Mouse (Mus musculus) thymus, postnatal 25 days (tissue): Measurements from ENCODE around the gene Ebf1.

ENCODE experiments used
- DNase-seq: peaks from one replicate; pipeline ENCODE4 v3.0.0; 2022

Gene Ebf1

DNA sequence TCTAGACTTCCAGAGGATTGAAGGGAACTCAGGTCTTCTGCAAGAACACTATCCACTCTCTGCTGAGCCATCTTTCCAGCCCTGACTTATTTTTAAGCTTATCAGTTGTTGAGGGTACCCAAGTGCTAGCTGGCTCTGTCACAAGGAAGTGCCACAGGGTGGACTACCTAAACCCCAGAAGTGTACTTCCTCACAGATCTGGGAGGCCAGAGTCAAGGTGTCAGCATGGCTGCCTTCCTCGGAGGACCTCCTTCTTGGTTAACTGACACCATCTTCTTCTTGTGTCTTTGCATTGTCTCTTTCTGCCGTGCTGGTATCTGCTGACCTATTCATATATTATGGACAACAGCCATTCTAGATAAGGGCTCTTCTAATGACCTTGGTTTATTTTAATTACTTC is 89.3 kb downstream of the Ebf1 start:
- DNase-seq: no peak

DNA sequence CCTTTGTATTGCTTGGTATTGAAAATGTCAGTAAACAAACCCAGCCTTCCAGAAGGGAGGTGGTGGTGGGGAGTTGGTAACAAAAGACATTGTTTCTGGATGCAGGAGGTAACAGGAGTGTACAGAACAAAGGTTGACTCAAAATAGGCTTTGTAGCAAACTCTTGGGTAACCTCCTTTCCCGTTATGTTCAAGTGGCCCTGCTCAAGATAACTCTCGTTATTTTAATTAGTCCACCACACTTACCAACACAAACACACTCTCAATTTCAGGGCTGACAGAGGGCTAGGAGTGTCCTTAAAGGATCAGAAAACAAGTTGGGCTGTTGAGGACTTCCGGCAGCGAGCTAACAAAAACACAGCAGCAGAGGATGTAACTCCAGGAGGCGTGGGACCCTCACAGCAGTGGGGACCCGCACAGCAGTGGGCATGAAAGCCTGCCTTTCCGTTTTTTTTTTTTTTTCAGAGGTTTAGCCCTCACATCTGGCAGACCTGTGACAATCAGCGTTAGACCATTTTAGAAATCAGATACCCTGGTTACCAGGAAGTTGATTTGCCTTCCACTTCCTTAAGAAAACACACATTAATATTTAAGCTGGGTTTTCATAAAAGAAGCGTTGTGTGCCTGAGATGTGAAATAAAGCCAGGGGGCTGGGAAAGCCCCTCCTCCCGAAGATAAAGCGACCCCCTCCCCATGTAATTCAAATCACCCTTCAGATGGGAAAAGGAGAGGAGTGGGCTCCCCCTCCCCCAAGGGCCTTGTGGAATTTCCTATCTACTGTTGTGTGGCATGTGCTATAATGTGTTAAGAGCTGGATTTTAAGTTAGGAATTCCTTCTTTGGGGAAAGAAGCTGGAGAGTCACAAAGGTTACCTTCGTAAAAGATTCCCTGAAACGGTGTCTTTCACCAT is 90.5 kb downstream of the Ebf1 start:
- peak; percentile 6 for DNase-seq

DNA sequence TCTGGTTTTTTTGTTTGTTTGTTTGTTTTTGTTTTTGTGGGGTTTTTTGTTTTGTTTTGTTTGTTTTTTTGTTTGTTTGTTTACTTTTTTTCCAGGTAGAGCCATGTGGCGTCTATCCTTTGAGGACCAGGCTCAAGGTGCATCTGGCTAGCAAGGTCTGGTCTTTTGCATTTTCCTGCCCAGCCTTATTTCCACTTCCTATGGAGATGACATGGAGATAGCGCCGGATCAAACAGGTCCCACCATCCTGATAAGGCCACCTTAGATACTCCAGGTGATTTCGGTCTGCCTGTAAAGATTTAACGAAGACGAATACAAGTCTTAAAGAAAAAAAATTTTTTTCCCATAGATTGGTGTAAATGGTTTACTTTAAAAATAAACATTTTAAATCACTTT is 91.2 kb downstream of the Ebf1 start:
- DNase-seq: no peak

DNA sequence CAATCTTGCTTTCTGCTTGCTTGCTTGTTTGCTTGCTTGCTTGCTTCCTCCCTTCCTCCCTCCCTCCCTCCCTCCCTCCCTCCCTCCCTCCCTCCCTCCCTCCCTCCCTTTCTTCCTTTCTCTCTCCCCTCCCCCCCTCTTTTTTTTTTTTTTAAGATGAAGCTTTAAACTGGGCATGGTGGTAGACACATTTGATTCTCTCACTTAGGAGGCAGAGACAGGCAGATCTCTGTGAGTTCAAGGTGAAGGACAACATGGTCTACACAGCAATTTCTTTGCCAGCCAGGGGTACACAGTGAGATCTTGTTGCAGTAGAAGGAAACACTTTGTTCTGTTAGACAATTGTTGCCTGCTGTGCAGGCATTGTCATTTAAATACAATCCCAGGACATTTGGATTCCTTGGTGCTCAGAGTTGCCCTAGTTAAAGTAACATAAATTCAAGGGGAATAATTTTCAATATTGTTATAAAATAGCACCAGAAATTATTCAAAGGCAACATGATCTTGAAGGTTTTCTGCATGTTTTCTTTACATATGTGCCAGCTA is 92.0 kb downstream of the Ebf1 start:
- no peak for DNase-seq

- DNase-seq: no peak
Measured at GRCm38 (mm10) chr11:44709869-44710460, 92.8 kb downstream of the Ebf1 start.

GRCm38 (mm10) chr11:44710861-44711260 is 93.7 kb downstream of the Ebf1 start:
- no peak for DNase-seq

DNA sequence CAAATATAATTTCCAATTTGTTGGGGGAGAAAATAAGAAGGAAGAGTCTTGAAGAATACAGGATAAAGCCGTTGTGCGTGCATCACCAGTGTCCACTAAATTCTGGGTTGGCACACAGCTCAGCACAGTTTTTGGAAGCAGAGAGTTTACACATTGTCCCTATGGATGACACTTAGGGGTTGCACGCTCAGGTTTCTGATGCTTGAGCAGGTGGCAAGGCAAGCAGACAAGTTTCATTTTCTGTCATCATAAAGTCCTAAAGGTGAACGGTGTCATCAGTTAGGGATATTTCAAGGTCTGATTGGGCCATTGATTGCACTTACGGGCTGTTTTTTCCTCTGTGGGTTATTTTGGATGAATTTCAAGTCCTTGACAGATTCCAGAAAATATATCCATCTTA is 97.1 kb downstream of the Ebf1 start:
- no peak for DNase-seq

- DNase-seq: no peak
Measured at GRCm38 (mm10) chr11:44715776-44716175, 98.7 kb downstream of the Ebf1 start.

DNA sequence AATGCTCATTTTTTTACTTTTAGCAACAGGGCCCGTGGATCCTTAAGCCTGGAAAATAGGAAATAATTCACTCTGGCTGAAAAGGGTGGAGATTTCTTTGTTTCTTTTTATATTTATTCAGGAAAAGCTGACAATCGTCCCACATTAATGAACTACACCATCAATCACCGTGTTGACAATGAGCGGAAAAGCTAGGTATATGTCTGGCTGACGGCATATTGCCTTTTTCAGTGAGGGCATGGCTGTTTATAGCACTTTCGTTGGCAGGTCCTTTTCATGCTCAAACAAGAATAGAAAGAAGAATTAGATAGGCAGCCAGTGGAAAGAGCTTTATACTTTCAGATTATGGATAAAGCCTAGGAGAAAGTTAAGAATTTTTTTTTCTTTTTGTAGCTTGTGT is 99.8 kb downstream of the Ebf1 start:
- DNase-seq: no peak

- DNase-seq: no peak
Measured at GRCm38 (mm10) chr11:44717636-44718035, 100.5 kb downstream of the Ebf1 start.

GRCm38 (mm10) chr11:44721976-44722375 is 104.9 kb downstream of the Ebf1 start:
- DNase-seq: no peak

- no peak for DNase-seq
Measured at GRCm38 (mm10) chr11:44723950-44724502, 106.9 kb downstream of the Ebf1 start.

DNA sequence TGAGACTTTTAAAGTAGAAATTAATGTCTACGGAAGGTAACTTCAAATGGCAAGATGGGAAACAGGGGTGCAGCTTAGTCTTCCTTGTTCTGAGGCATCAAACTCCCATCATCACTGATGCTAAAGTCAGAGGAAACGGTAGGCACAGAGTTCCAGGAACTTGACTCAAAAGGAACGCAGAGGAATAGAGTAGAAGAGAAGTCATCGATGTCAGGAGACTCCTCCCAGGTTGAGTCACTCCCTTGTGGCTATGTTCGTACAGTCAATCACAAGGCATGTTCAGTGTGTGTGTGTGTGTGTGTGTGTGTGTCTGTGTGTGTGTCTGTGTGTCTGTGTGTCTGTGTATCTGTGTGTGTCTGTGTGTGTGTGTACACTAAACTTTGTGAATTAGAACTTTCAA is 108.6 kb downstream of the Ebf1 start:
- no peak for DNase-seq

DNA sequence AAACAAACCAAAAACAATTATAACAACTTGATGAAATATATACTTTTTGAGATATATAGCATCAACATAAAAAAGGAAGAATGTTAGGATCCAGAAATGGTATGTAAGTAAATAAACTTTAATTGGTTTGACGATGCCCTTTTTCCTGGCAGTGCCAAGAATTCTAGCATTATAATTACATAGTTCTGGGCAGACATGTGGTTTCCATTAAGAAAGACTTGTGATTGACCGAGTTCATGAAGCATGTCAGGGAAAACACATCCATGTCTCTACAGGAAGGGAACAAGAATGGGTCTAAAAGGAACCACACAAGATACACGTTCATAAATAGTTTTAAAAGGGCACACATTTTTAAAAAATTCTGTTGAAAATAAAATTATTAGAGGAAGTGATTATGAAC is 110.3 kb downstream of the Ebf1 start:
- DNase-seq: no peak

GRCm38 (mm10) chr11:44727821-44728220 is 110.7 kb downstream of the Ebf1 start:
- no peak for DNase-seq

DNA sequence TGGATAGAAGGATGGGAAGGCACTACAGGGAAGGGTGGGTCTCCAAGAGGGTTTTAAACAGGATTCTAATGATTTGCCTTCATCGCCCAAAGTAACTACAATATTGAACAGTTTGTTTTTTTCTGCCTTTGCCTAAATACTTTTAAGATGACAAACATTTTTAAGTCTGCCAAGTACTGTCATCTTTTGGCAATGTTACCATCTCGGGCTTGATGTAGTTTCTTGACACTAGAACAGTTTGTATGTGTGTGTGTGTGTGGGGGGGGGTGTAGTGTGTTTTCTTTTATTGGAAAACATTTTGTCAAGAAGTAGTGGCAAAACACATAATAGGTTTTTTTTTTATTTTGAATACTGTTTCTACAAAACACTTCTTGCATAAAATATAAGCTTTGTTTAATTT is 111.2 kb downstream of the Ebf1 start:
- no peak for DNase-seq

GRCm38 (mm10) chr11:44729931-44730330 is 112.8 kb downstream of the Ebf1 start:
- DNase-seq: no peak

DNA sequence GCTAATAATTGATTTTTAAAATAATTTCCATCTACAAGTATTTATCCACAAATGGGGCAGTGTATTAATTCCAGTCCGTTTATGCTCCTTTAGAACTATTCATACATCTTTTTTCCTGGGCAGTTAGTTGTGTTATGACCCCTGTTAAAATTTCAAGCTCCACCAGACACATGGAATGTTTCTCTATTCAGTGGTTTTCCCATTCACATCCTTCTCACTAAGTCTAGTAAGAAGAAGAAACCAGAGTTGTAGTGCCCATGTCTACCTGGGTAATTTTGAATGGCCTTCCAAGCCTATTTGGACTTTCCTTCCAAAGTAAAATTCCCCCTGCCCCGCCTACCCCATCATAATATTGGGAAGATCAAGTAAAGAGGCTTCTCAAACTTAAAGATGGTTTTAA is 114.6 kb downstream of the Ebf1 start:
- DNase-seq: no peak

GRCm38 (mm10) chr11:44733276-44733675 is 116.2 kb downstream of the Ebf1 start:
- DNase-seq: no peak

DNA sequence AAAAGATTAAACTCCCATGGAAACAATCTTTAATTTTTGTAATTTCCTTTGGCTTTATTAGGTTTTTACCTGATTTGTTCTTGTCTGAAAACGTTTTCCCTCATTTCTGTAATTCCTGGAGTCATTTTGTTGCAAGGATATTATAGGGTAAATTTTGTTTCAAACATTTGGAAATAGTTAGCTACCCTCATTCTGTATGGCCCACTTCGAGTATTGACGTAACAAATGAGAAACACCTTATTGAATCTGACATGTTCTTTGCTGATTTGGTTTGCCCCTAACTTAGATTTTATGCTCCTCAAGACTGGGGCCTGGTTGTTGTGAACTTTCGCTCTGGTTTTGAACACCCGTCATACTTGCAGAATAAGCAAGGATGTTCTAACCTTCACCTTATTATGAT is 120.9 kb downstream of the Ebf1 start:
- no peak for DNase-seq

GRCm38 (mm10) chr11:44738820-44739219 is 121.7 kb downstream of the Ebf1 start:
- no peak for DNase-seq

GRCm38 (mm10) chr11:44740278-44741041 is 123.3 kb downstream of the Ebf1 start:
- DNase-seq: no peak

DNA sequence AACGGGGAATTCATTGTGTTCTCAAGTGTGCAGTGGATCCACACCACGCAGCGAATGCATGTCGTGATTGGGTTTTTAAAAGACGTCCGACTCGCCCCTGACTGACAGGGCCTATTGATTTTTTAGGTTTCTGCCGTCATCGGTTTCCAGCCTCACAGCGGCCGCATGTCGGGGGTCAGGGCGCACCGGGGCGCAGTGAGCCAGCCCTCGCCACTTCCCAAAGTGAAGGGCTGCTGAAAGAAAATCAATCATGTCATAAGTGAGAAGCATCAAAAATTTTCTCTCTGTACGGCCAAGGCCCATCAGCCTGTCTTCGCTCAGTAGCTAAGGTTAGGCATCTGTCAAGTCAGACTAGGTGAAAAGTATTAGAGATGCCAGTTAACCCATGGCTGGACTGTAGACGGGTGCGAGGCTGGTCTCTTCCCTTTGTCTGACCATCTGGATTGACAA is 124.0 kb downstream of the Ebf1 start:
- no peak for DNase-seq
